Mouse (Mus musculus): ENCODE measurements around the gene Slc16a14. TPM values are rescaled to one million over a fixed set of nuclear protein-coding genes. Genes with fewer than 3 reads are reported as not detected.

Slc16a14 gene
- total RNA-seq, 2 experiments from 2014 or later: 12.5 to 12.9 TPM

GRCm38 (mm10) chr1:84860360-84861254 lies 74.3 kb downstream of the Slc16a14 start:
- no peak overlapping the region for H3K27ac ChIP-seq
- intact Hi-C loops (cut with DNase I): no loop called here
- no peak for DNase-seq (ENCODE audit: extremely low spot score in 1 of 2, low spot score in 2 of 2)
- no peak for TF ChIP-seq CTCF (IDR thresholded peaks at IDR 0.05)
- no peak overlapping the region for H3K4me3 ChIP-seq

GRCm38 (mm10) chr1:84859597-84859996 lies 75.3 kb downstream of the Slc16a14 start:
- TF ChIP-seq CTCF (IDR thresholded peaks at IDR 0.05): no peak
- intact Hi-C loops (cut with DNase I): no loop called here
- no peak overlapping the region for H3K4me3 ChIP-seq

More at GRCm38 (mm10) chr1:84859597-84859996, 75.3 kb downstream of the Slc16a14 start:
- DNase-seq (ENCODE audit: extremely low spot score in 1 of 2, low spot score in 2 of 2): no peak
- H3K27ac ChIP-seq: no peak overlapping the region

Other genes with a start within 250 kb of the Slc16a14 start
- 100 to 1,000 TPM; 136 to 147 TPM for gene Dner, start 238.9 kb downstream of the Slc16a14 start, total RNA-seq (2021)
- gene Fbxo36, start 95.3 kb downstream of the Slc16a14 start, total RNA-seq (2021): 1 to 10 TPM; 2.3 to 2.4 TPM
- gene Trip12, start 94.6 kb downstream of the Slc16a14 start, total RNA-seq (2021): 100 to 1,000 TPM; 196 to 219 TPM
- gene Gm10553, start 165.0 kb upstream of the Slc16a14 start, total RNA-seq (2021): not detected
- not detected for gene A530032D15Rik, start 174.7 kb upstream of the Slc16a14 start, total RNA-seq (2021)